Mouse (Mus musculus): ENCODE results near the gene Olfr1148.

Gene Olfr1148

GRCm38 (mm10) chr2:87830233-87830632 is at the start of gene Olfr1148:
Gene Olfr1148, plus strand, starts transcription at chr2:87830533.
- no peak for DNase-seq

- DNase-seq = no peak
These were observed 30.0 kb upstream of the Olfr1148 start, which contains the start of gene Olfr1143 for GRCm38 (mm10) chr2:87800292-87800691. Gene Olfr1143, plus strand, starts transcription at chr2:87800592.

- DNase-seq = no peak
These were observed 20.8 kb upstream of the Olfr1148 start, which contains the start of gene Olfr1145 for GRCm38 (mm10) chr2:87809522-87809921. Gene Olfr1145, plus strand, starts transcription at chr2:87809822.

GRCm38 (mm10) chr2:87843693-87844092 is 13.4 kb downstream of the Olfr1148 start, which contains the start of gene Olfr1150-ps1:
Gene Olfr1150-ps1, plus strand, starts transcription at chr2:87843993.
- DNase-seq = no peak

DNA sequence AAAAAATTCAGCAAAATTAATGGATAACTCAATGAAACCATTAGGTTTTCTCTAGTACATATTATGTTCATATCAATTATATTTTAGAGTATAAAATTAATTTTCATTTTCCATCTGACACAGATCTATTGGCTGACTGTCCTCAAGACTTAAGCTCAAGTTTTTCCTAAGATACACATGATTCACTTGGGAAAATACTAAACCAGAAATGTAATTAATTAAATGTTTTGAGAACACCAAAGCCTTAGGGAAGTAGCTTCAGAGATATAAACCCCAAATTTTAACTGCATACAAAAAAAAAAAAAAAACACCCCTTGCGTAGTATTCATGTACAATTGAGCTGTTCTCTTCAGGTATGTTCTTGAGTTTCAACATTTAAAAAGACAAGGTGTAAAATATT is 25.2 kb downstream of the Olfr1148 start, which contains the start of gene Olfr1151:
Gene Olfr1151, plus strand, starts transcription at position 301 of the 400 bp plus-strand sequence.
- no peak for DNase-seq

DNA sequence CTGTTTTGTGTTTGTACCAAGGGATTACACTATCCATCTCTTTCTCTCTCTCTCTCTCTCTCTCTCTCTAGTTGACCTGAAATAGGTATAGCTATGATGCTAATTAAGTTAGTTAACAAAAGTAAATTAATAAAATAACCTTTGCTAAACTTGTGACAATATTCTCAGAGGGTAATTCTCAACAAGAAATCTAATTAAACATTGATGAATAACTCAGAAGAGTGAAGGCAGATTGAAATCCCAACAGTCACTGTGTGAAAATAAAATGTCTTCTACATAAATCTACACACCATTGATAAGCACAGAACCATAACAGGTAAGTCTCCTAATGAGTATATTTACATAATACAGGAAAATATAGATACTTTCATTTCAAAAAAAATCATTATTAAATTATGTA is 35.9 kb downstream of the Olfr1148 start, which contains the start of gene Olfr1152:
Gene Olfr1152, plus strand, starts transcription at position 301 of the 400 bp plus-strand sequence.
- DNase-seq = no peak
